Mouse (Mus musculus) thymus, adult 2 months (tissue): Measurements from ENCODE around the gene Chn2.

Experiments
- CTCF ChIP-seq: fragments of 200-500 bp; IDR thresholded peaks from 2 replicates; pipeline ENCODE4 v1.5.1; 2012; ENCODE audit warnings: mild to moderate bottlenecking, control low read depth, low read length, moderate library complexity, borderline replicate concordance; ENCODE audit not compliant: control insufficient read depth, poor library complexity, insufficient read depth; ENCODE audit errors: extremely low read depth
- POLR2A ChIP-seq: fragments of 200-500 bp; IDR thresholded peaks from 2 replicates; pipeline ENCODE4 v1.6.1; 2012; ENCODE audit warnings: mild to moderate bottlenecking, low read length, control low read depth, moderate library complexity; ENCODE audit not compliant: control insufficient read depth, poor library complexity, insufficient read depth; ENCODE audit errors: extremely low read depth

GRCm38 (mm10) chr6:54148844-54149526, 109.6 kb downstream of the Chn2 start:
- TF ChIP-seq CTCF: no peak
- no peak for TF ChIP-seq POLR2A
